In genomic region chr4:150799550-150800398, GRCm38 (mm10) we compare ENCODE assay signal across 8 mouse cellular contexts. TPM values are rescaled to one million over a fixed set of nuclear protein-coding genes. Genes with fewer than 3 reads are reported as not detected.
DNase-seq lines count a peak whose midpoint lies in the region; ATAC-seq and TF ChIP-seq lines count a peak whose summit lies in the region.

No protein-coding gene starts in this region.

- no peaks in the 10 kb centered on the region for H3K36me3 ChIP-seq in liver, embryonic 15.5 days (replicated peaks)
- H3K36me3 ChIP-seq in stomach, postnatal 0 days (ENCODE audit: control insufficient read depth, insufficient read depth, low read length), result no peaks in the 10 kb centered on the region
- H3K36me3 ChIP-seq in midbrain, embryonic 11.5 days (ENCODE audit: control insufficient read depth, insufficient read depth, low read length), result no peaks in the 10 kb centered on the region

- no peaks in the 10 kb centered on the region for H3K27me3 ChIP-seq in liver, embryonic 15.5 days
- H3K27me3 ChIP-seq in stomach, postnatal 0 days (ENCODE audit: control insufficient read depth, insufficient read depth, low read length), result no peaks in the 10 kb centered on the region
- H3K27me3 ChIP-seq in midbrain, embryonic 11.5 days (ENCODE audit: control insufficient read depth, insufficient read depth, low read length), result no peaks in the 10 kb centered on the region

- H3K27ac ChIP-seq in layer of hippocampus, adult 2 months, result peak overlapping the region; percentile 85
- peak overlapping the region; percentile 70 for H3K27ac ChIP-seq in liver, embryonic 15.5 days (replicated peaks)
- H3K27ac ChIP-seq in stomach, postnatal 0 days (replicated peaks), result peak overlapping the region; percentile 81
- no peak overlapping the region for H3K27ac ChIP-seq in midbrain, embryonic 11.5 days (ENCODE audit: low read depth, low read length)

- no peak overlapping the region for H3K4me3 ChIP-seq in layer of hippocampus, adult 2 months
- no peak overlapping the region for H3K4me3 ChIP-seq in liver, embryonic 15.5 days (replicated peaks)
- H3K4me3 ChIP-seq in stomach, postnatal 0 days (ENCODE audit: low read depth, low read length), result no peak overlapping the region
- no peak overlapping the region for H3K4me3 ChIP-seq in midbrain, embryonic 11.5 days (ENCODE audit: low read depth, low read length)

- no peaks in the 10 kb centered on the region for H3K9me3 ChIP-seq in liver, embryonic 15.5 days (replicated peaks)
- H3K9me3 ChIP-seq in stomach, postnatal 0 days (ENCODE audit: control insufficient read depth, low read length), result no peaks in the 10 kb centered on the region
- no peaks in the 10 kb centered on the region for H3K9me3 ChIP-seq in midbrain, embryonic 11.5 days (ENCODE audit: control insufficient read depth, low read length)

- peak; percentile 17 for TF ChIP-seq EP300 in stomach, postnatal 0 days (optimal IDR thresholded peaks at IDR 0.05)

- H3K9ac ChIP-seq in liver, embryonic 15.5 days, result no peak overlapping the region
- peak overlapping the region; percentile 8; the same call in 1 of the 2 replicates for H3K9ac ChIP-seq in stomach, postnatal 0 days (ENCODE audit: low read length)
- H3K9ac ChIP-seq in midbrain, embryonic 11.5 days (ENCODE audit: low read length), result no peak overlapping the region

- WGBS in liver, embryonic 15.5 days (ENCODE audit: insufficient replicate concordance), result 19% methylated on average over 22 of the region's 22 CpGs
- 16% methylated on average over 22 of the region's 22 CpGs for WGBS in stomach, postnatal 0 days
- WGBS in midbrain, embryonic 11.5 days, result 76% methylated on average over 22 of the region's 22 CpGs

- DNase-seq in layer of hippocampus, adult 2 months (ENCODE audit: low spot score in 2 of 2), result peak in 1 of 2 experiments; percentile 19
- DNase-seq in layer of hippocampus, postnatal 25 days (ENCODE audit: extremely low spot score in 1 of 2, low spot score in 1 of 2), result no peak
- peak; percentile 70 to 72 for DNase-seq in adrenal gland, postnatal 36 days
- DNase-seq in heart, postnatal 36 days, result peak; percentile 49 to 51
- peak; percentile 62 for DNase-seq in stomach, postnatal 0 days (ENCODE audit: low spot score)
- DNase-seq in left cerebral cortex, adult 9 months (ENCODE audit: low spot score in 2 of 2), result no peak
- no peak for DNase-seq in midbrain, embryonic 11.5 days (ENCODE audit: low spot score, missing footprints)

- TF ChIP-seq CTCF in layer of hippocampus, adult 2 months (conservative IDR thresholded peaks at IDR 0.05), result no peak
- TF ChIP-seq CTCF in stomach, postnatal 0 days (IDR thresholded peaks at IDR 0.05; ENCODE audit: low read depth), result no peak

- peaks cover 22% of the 10 kb centered on the region; the same call in 1 of the 2 replicates for H3K4me1 ChIP-seq in liver, embryonic 15.5 days (replicated peaks)
- peaks cover 2% of the 10 kb centered on the region; the same call in 1 of the 2 replicates for H3K4me1 ChIP-seq in stomach, postnatal 0 days (replicated peaks; ENCODE audit: control insufficient read depth, insufficient read depth)
- H3K4me1 ChIP-seq in midbrain, embryonic 11.5 days (ENCODE audit: control insufficient read depth, insufficient read depth, low read length), result peaks cover 3% of the 10 kb centered on the region

- ATAC-seq in liver, embryonic 15.5 days (ENCODE audit: insufficient read depth), result no peak
- ATAC-seq in stomach, postnatal 0 days (ENCODE audit: low FRiP score, low TSS enrichment), result peak; percentile 63
- ATAC-seq in midbrain, embryonic 11.5 days (ENCODE audit: low FRiP score), result no peak

- no peak overlapping the region for H3K4me2 ChIP-seq in liver, embryonic 15.5 days
- H3K4me2 ChIP-seq in stomach, postnatal 0 days (replicated peaks; ENCODE audit: low read depth), result 0 out of 2 replicates have a peak overlapping the region, but pooled peaks have one; percentile 9
- no peak overlapping the region for H3K4me2 ChIP-seq in midbrain, embryonic 11.5 days

- intact Hi-C loops in heart, postnatal 36 days (cut with DNase I), result loop anchor here (5.0 kb wide), 1 partner anchor 98 kb away; no protein-coding TSS in a partner anchor

RNA-seq across cellular contexts. Expression of gene Errfi1, which starts 53.9 kb away (rescaled TPM):
- total RNA-seq in layer of hippocampus, adult 2 months (2021), result 10 to 100 TPM; 42.5 to 50.6 TPM
- total RNA-seq in layer of hippocampus, postnatal 25 days (2021), result 10 to 100 TPM; 37.2 to 43.4 TPM
- 10 to 100 TPM; 42.6 to 82.9 TPM for total RNA-seq in adrenal gland, postnatal 36 days (2021)
- total RNA-seq in heart, postnatal 36 days (2021), result 10 to 100 TPM; 13.7 to 19.6 TPM
- 40.1 and 41.3 TPM in 2 replicates for polyA plus RNA-seq in liver, embryonic 15.5 days (2015; fragmentation: Nextera tagmentation; extraction: Ambion mirVana)
- polyA plus RNA-seq in stomach, postnatal 0 days (2015; fragmentation: Nextera tagmentation; extraction: Ambion mirVana), result 30.6 and 32.1 TPM in 2 replicates
- polyA plus RNA-seq in midbrain, embryonic 11.5 days (2014; fragmentation: Nextera tagmentation; extraction: Ambion mirVana), result 29.5 and 29.7 TPM in 2 replicates

Comparison
In these comparisons a context has a peak if more than half of its experiments do, and no peak if none do; other contexts are left out.
1. DNase-seq: peak in adrenal gland, postnatal 36 days (2 of 2), heart, postnatal 36 days (2 of 2) and stomach, postnatal 0 days (single experiment); none in layer of hippocampus, postnatal 25 days (0 of 2), left cerebral cortex, adult 9 months (0 of 2) and midbrain, embryonic 11.5 days (single experiment).